Mouse (Mus musculus): ENCODE measurements around the gene Lrrc66. TPM values are rescaled to one million over a fixed set of nuclear protein-coding genes. Genes with fewer than 3 reads are reported as not detected.
A peak's percentile ranks its signal among the peaks of the same experiment; 100 is the strongest.

Gene Lrrc66
- polyA plus RNA-seq, 1 experiment from 2014 or later = 14.6 TPM

DNA sequence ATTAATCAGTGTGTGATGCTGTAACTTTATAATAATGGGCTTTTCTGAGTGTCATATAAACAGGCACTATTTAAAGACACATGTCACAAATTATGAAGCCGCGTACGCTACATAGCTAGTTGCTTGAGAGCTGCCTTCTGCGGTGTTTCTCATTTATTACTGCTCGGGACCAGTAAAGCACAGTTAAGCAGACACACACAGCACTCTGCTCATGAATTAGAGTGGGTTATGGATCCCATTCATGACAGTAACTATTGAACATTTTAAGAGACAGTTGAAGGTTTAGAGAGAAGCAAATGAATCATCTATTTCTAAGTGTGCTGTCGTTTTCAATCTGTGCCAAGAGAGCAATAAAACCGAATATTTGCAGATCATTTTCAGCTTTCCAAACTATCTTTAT lies 5.5 kb downstream of the Lrrc66 start:
- ATAC-seq = no peak
- 79% methylated on average over 7 of the region's 7 CpGs for WGBS
- Histone ChIP-seq H3K4me2 (replicated peaks; ENCODE audit: low read depth) (no peak overlapping the region), H3K4me3 (ENCODE audit: low read depth, low read length) (no peak overlapping the region), H3K4me1 (replicated peaks; ENCODE audit: control insufficient read depth, insufficient read depth, low read length) (0 out of 2 replicates have a peak, but pooled peaks cover 8% of the 10 kb centered on the region), H3K27ac (ENCODE audit: low read depth, low read length) (no peak overlapping the region), H3K27me3 (replicated peaks; ENCODE audit: control insufficient read depth, insufficient read depth, low read length) (no peaks in the 10 kb centered on the region), H3K9ac (ENCODE audit: low read depth, low read length) (no peak overlapping the region), H3K36me3 (ENCODE audit: control insufficient read depth, insufficient read depth) (no peaks in the 10 kb centered on the region), H3K9me3 (ENCODE audit: control insufficient read depth) (no peaks in the 10 kb centered on the region)
- no peak for TF ChIP-seq CTCF (IDR thresholded peaks at IDR 0.05; ENCODE audit: low read depth)

DNA sequence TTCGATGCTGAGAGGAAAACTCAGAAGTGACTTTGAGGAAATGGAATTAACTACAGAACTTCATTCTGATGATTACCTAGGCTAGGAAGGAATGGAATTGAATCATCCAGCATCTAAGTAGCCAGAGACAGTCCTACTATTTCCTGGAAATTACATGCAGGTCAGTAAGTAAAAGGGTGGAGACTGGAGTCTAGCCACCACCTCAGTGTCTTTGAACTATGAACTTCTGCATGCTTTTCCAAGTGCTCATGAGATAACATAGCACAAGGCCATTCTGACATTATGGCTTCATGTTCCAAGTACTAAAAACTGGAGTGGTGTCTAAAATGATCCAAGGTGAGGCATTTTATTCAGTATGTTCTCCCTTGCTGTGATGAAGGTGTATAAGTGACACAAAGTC lies 6.8 kb downstream of the Lrrc66 start:
- peak; percentile 11; the same call in 1 of the 2 replicates for ATAC-seq
- H3K36me3 ChIP-seq (ENCODE audit: control insufficient read depth, insufficient read depth) = no peaks in the 10 kb centered on the region
- peak overlapping the region; percentile 54; the same call in 1 of the 2 replicates for H3K27ac ChIP-seq (ENCODE audit: low read depth, low read length)
- TF ChIP-seq CTCF (IDR thresholded peaks at IDR 0.05; ENCODE audit: low read depth) = no peak
- WGBS = 60% methylated on average over 1 of the region's 1 CpGs
- H3K27me3 ChIP-seq (replicated peaks; ENCODE audit: control insufficient read depth, insufficient read depth, low read length) = no peaks in the 10 kb centered on the region
- no peaks in the 10 kb centered on the region for H3K9me3 ChIP-seq (ENCODE audit: control insufficient read depth)
- H3K4me3 ChIP-seq (ENCODE audit: low read depth, low read length) = no peak overlapping the region
- H3K9ac ChIP-seq (ENCODE audit: low read depth, low read length) = no peak overlapping the region
- no peak overlapping the region for H3K4me2 ChIP-seq (replicated peaks; ENCODE audit: low read depth)
- H3K4me1 ChIP-seq (replicated peaks; ENCODE audit: control insufficient read depth, insufficient read depth, low read length) = 0 out of 2 replicates have a peak, but pooled peaks cover 5% of the 10 kb centered on the region

DNA sequence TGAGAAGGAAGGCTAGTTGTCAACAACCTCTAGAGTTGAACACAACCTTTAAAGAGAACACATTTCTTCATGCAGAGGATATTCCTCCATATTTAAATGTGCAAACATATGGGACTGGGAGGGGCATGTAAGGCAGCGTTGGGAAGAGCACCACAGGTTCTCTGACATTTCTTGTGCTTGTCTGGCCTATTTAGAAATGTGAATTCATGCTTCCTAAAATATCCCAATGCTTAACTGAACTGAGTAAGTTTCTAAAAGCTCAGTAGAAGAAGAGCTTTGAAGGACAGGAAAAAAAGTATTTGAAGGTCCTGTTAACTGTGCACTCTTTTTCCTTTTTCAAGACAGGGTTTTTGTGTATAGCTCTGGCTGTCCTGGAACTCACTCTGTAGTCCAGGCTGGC lies 13.4 kb downstream of the Lrrc66 start:
- Histone ChIP-seq H3K27ac (ENCODE audit: low read depth, low read length) (no peak overlapping the region), H3K4me2 (replicated peaks; ENCODE audit: low read depth) (no peak overlapping the region), H3K9me3 (ENCODE audit: control insufficient read depth) (no peaks in the 10 kb centered on the region), H3K9ac (ENCODE audit: low read depth, low read length) (no peak overlapping the region), H3K27me3 (replicated peaks; ENCODE audit: control insufficient read depth, insufficient read depth, low read length) (no peaks in the 10 kb centered on the region), H3K4me1 (replicated peaks; ENCODE audit: control insufficient read depth, insufficient read depth, low read length) (no peaks in the 10 kb centered on the region), H3K4me3 (ENCODE audit: low read depth, low read length) (no peak overlapping the region), H3K36me3 (ENCODE audit: control insufficient read depth, insufficient read depth) (no peaks in the 10 kb centered on the region)
- WGBS = 70% methylated on average over 1 of the region's 1 CpGs
- no peak for TF ChIP-seq CTCF (IDR thresholded peaks at IDR 0.05; ENCODE audit: low read depth)
- no peak for ATAC-seq

DNA sequence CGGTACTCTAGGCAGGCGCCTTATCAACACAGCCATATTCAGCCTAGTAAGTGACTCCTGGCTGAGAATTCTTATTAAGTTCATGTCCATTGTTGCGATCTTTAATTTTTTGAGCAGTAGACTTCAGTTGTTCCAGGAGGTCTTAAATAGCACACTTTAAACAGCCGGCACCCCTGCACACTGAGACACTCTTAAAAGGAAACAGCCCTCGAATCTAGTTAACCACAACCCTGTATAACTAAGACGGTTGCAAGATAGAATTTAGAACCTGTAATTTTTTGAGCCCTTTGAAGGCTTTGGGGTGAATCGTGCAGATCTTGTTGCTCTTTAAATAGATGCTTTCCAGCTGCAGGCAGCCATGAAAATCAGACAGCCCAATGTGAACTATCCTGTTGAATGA lies 17.1 kb downstream of the Lrrc66 start:
- no peaks in the 10 kb centered on the region for H3K9me3 ChIP-seq (ENCODE audit: control insufficient read depth)
- peaks cover 5% of the 10 kb centered on the region; the same call in 1 of the 2 replicates for H3K36me3 ChIP-seq (ENCODE audit: control insufficient read depth, insufficient read depth)
- no peak overlapping the region for H3K4me2 ChIP-seq (replicated peaks; ENCODE audit: low read depth)
- H3K27ac ChIP-seq (ENCODE audit: low read depth, low read length) = no peak overlapping the region
- no peak for ATAC-seq
- H3K9ac ChIP-seq (ENCODE audit: low read depth, low read length) = no peak overlapping the region
- no peak overlapping the region for H3K4me3 ChIP-seq (ENCODE audit: low read depth, low read length)
- H3K4me1 ChIP-seq (replicated peaks; ENCODE audit: control insufficient read depth, insufficient read depth, low read length) = no peaks in the 10 kb centered on the region
- WGBS = 75% methylated on average over 7 of the region's 7 CpGs
- TF ChIP-seq CTCF (IDR thresholded peaks at IDR 0.05; ENCODE audit: low read depth) = no peak
- no peaks in the 10 kb centered on the region for H3K27me3 ChIP-seq (replicated peaks; ENCODE audit: control insufficient read depth, insufficient read depth, low read length)

DNA sequence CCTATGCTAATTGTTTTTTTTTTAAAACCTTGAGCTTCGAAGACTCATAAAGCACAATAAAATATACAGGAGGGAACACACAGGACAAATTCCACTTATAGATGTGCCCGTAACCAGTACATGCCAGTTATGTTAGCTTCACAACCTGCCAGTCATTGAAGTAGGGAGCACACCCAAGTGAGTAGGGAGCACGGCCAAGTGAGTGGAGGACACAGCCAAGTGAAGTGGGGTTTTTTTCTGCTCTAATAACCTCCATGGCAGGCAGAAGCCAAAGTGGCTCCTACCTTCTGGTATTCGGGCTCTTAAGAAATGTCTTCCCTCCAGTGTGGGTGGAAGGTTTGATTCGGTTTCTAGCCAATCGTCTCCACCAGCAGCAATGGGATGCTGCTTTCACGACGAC lies 19.0 kb downstream of the Lrrc66 start:
- no peaks in the 10 kb centered on the region for H3K4me1 ChIP-seq (replicated peaks; ENCODE audit: control insufficient read depth, insufficient read depth, low read length)
- H3K9ac ChIP-seq (ENCODE audit: low read depth, low read length) = no peak overlapping the region
- H3K4me2 ChIP-seq (replicated peaks; ENCODE audit: low read depth) = no peak overlapping the region
- no peak overlapping the region for H3K4me3 ChIP-seq (ENCODE audit: low read depth, low read length)
- TF ChIP-seq CTCF (IDR thresholded peaks at IDR 0.05; ENCODE audit: low read depth) = no peak
- ATAC-seq = no peak
- H3K36me3 ChIP-seq (ENCODE audit: control insufficient read depth, insufficient read depth) = peaks cover 8% of the 10 kb centered on the region
- H3K27ac ChIP-seq (ENCODE audit: low read depth, low read length) = no peak overlapping the region
- H3K27me3 ChIP-seq (replicated peaks; ENCODE audit: control insufficient read depth, insufficient read depth, low read length) = no peaks in the 10 kb centered on the region
- no peaks in the 10 kb centered on the region for H3K9me3 ChIP-seq (ENCODE audit: control insufficient read depth)
- 85% methylated on average over 8 of the region's 8 CpGs for WGBS

DNA sequence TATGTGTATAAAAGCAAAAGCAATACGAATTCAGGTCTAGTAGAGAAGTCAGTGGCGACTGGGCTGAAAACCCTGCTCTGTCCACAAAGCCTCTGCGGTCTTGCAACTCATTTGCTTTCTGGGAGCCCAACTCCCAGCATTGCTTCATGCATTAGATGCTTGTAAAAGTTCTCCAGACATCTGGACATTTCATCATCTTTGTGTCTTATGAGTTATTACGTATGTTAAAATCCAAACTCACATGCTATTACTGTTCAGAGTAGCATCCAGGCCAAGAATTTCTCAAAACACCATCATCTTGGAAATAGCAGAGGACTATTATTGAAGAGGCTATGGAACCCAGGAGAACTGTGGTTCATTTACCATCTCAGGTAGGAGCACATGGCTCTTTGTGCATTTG lies 21.3 kb downstream of the Lrrc66 start:
- Histone ChIP-seq H3K9ac (ENCODE audit: low read depth, low read length) (no peak overlapping the region), H3K9me3 (ENCODE audit: control insufficient read depth) (no peaks in the 10 kb centered on the region), H3K27me3 (replicated peaks; ENCODE audit: control insufficient read depth, insufficient read depth, low read length) (no peaks in the 10 kb centered on the region), H3K4me2 (replicated peaks; ENCODE audit: low read depth) (no peak overlapping the region), H3K4me3 (ENCODE audit: low read depth, low read length) (no peak overlapping the region), H3K27ac (ENCODE audit: low read depth, low read length) (no peak overlapping the region), H3K4me1 (replicated peaks; ENCODE audit: control insufficient read depth, insufficient read depth, low read length) (no peaks in the 10 kb centered on the region), H3K36me3 (ENCODE audit: control insufficient read depth, insufficient read depth) (peaks cover 23% of the 10 kb centered on the region)
- no peak for TF ChIP-seq CTCF (IDR thresholded peaks at IDR 0.05; ENCODE audit: low read depth)
- no peak for ATAC-seq
- 96% methylated on average over 4 of the region's 4 CpGs for WGBS

DNA sequence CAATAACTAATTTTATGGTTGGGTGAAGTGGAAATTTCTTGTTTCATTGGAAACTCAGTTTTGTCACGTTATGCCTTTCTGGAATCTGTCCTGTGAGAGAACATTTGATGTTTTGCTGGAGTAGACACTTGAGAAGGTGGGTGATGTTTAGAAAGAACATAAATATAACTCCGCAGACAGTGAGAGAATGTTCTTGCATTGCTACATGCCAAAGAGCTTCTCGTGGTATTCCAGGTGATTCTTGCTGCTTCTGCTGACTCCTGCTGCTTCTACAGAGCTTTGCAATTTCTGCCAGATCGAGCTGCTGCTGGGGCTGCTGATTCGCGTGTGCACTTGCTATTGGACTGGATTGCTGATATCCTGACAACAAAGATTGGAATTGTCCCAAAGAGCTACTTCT lies 27.4 kb downstream of the Lrrc66 start:
- Histone ChIP-seq H3K27ac (ENCODE audit: low read depth, low read length) (no peak overlapping the region), H3K9me3 (ENCODE audit: control insufficient read depth) (no peaks in the 10 kb centered on the region), H3K4me1 (replicated peaks; ENCODE audit: control insufficient read depth, insufficient read depth, low read length) (no peaks in the 10 kb centered on the region), H3K27me3 (replicated peaks; ENCODE audit: control insufficient read depth, insufficient read depth, low read length) (no peaks in the 10 kb centered on the region), H3K9ac (ENCODE audit: low read depth, low read length) (no peak overlapping the region), H3K4me3 (ENCODE audit: low read depth, low read length) (no peak overlapping the region), H3K36me3 (ENCODE audit: control insufficient read depth, insufficient read depth) (peaks cover 19% of the 10 kb centered on the region), H3K4me2 (replicated peaks; ENCODE audit: low read depth) (no peak overlapping the region)
- no peak for TF ChIP-seq CTCF (IDR thresholded peaks at IDR 0.05; ENCODE audit: low read depth)
- 83% methylated on average over 6 of the region's 6 CpGs for WGBS
- ATAC-seq = no peak
